Mouse (Mus musculus) intestine, postnatal 0 days (tissue): ENCODE results near the gene Sox4. TPM values are rescaled to one million over a fixed set of nuclear protein-coding genes. Genes with fewer than 3 reads are reported as not detected.

Experiments
- ATAC-seq: fragments of 200-750 bp; cut with Nextera tagmentation; 2 replicates; pipeline ENCODE4 v1.8.0; 2017; ENCODE audit warnings: mild to moderate bottlenecking, moderate TSS enrichment, moderate library complexity
- H3K27ac ChIP-seq: fragments of 300-500 bp; sonication (generic); 2 replicates; pipeline ENCODE4 v1.5.1; 2014; ENCODE audit warnings: mild to moderate bottlenecking, low read depth, low read length, moderate library complexity
- H3K27me3 ChIP-seq: fragments of 300-500 bp; sonication (generic); replicated peaks from 2 replicates; pipeline ENCODE4 v1.6.1; 2014; ENCODE audit warnings: low read length, mixed read lengths; ENCODE audit not compliant: control insufficient read depth, insufficient read depth
- H3K36me3 ChIP-seq: fragments of 300-500 bp; sonication (generic); 2 replicates; pipeline ENCODE4 v1.6.1; 2014; ENCODE audit warnings: mild to moderate bottlenecking, moderate library complexity; ENCODE audit not compliant: control insufficient read depth, insufficient read depth
- H3K4me1 ChIP-seq: fragments of 300-500 bp; sonication (generic); replicated peaks from 2 replicates; pipeline ENCODE4 v1.6.1; 2014; ENCODE audit warnings: antibody characterized with exemption, low read length, mixed read lengths; ENCODE audit not compliant: control insufficient read depth, insufficient read depth
- H3K4me2 ChIP-seq: fragments of 300-500 bp; sonication (generic); replicated peaks from 2 replicates; pipeline ENCODE4 v1.6.1; 2014; ENCODE audit warnings: low read depth, mild to moderate bottlenecking, moderate library complexity
- H3K4me3 ChIP-seq: fragments of 300-500 bp; sonication (generic); 2 replicates; pipeline ENCODE4 v1.5.1; 2014; ENCODE audit warnings: low read depth, low read length
- H3K9ac ChIP-seq: fragments of 300-500 bp; sonication (generic); 2 replicates; pipeline ENCODE4 v1.6.1; 2014; ENCODE audit warnings: mild to moderate bottlenecking, low read depth, low read length
- H3K9me3 ChIP-seq: fragments of 300-500 bp; sonication (generic); 2 replicates; pipeline ENCODE4 v1.6.1; 2016; ENCODE audit warnings: mixed run types; ENCODE audit not compliant: control insufficient read depth
- CTCF ChIP-seq: sonication (generic); IDR thresholded peaks from 2 replicates; pipeline ENCODE4 v1.5.1; 2016; ENCODE audit warnings: low read depth, mild to moderate bottlenecking, control low read depth, antibody characterized with exemption, moderate library complexity
- WGBS: fragments of 180-500 bp; shearing (Covaris S2); extraction: QIAGEN DNeasy Blood & Tissue Kit; methylation state at CpG from one replicate; pipeline ENCODE4 v1.1.7; 2014; 5-methylcytosine and 5-hydroxymethylcytosine counted together
- polyA plus RNA-seq: library from polyadenylated mRNA; unstranded; fragments of >200 nt; fragmentation: Nextera tagmentation; extraction: Ambion mirVana; gene quantifications from 2 replicates; pipeline ENCODE4 v1.2.1, GENCODE M21; 2015

Gene Sox4
- polyA plus RNA-seq, 1 experiment from 2014 or later = 18.4 TPM

DNA sequence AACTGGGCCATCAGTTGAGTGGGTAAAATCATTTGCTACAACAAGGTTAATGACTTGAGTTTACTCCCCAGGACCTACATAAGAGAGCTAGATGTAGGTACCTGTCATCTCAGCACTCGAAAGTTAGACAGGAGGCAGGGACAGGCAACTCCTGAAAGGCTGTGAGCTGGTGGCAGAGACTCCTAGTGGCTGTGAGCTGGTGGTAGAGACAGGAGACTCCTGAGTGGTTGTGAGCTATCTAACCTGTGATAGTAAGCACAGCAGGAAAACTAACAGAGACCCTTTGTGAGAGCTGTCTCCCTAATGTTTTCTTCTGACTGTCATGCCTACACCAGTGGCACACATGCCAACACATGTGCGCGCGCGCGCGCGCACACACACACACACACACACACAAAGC is 7.4 kb upstream of the Sox4 start:
- 99% methylated on average over 8 of the region's 8 CpGs for WGBS
- TF ChIP-seq CTCF = no peak
- H3K36me3 ChIP-seq = no peaks in the 10 kb centered on the region
- no peaks in the 10 kb centered on the region for H3K9me3 ChIP-seq
- ATAC-seq = no peak
- H3K27ac ChIP-seq = no peak overlapping the region
- no peak overlapping the region for H3K9ac ChIP-seq
- H3K4me1 ChIP-seq = no peaks in the 10 kb centered on the region
- H3K4me3 ChIP-seq = no peak overlapping the region
- no peaks in the 10 kb centered on the region for H3K27me3 ChIP-seq
- no peak overlapping the region for H3K4me2 ChIP-seq

DNA sequence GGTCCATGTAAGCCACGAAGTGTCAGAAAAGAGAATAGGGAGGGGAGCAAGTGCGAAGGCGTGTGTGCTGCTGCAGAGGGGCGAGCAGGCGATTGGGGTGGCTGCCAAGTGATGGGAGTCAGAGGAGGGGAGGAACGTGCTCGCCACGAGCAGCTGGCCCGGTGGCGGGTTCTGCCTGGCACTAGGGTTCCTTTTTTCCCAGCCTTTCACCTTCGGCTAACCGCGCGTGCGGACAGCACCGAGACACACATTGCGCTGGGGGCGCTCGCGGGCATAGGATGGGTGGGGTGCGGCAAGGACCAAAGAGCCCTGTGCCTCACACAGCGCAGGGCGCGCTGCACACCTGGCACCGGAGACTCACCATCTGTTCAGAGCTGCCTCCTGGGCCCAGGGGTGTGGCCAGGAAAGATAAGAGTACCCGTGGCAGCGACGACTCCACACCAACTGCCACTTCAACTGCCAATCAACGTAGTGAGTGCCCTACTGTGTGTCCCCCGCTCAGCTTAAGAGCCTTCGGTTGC is 6.0 kb upstream of the Sox4 start:
- no peaks in the 10 kb centered on the region for H3K27me3 ChIP-seq
- peak; percentile 91 for TF ChIP-seq CTCF
- H3K4me1 ChIP-seq = no peaks in the 10 kb centered on the region
- peak overlapping the region; percentile 65; the same call in 1 of the 2 replicates for H3K27ac ChIP-seq
- peak; percentile 90 for ATAC-seq
- peak overlapping the region; percentile 90 for H3K4me2 ChIP-seq
- H3K36me3 ChIP-seq = no peaks in the 10 kb centered on the region
- H3K4me3 ChIP-seq = peak overlapping the region; percentile 44
- H3K9me3 ChIP-seq = no peaks in the 10 kb centered on the region
- 1% methylated on average over 27 of the region's 31 CpGs for WGBS
- peak overlapping the region; percentile 35; the same call in 1 of the 2 replicates for H3K9ac ChIP-seq

DNA sequence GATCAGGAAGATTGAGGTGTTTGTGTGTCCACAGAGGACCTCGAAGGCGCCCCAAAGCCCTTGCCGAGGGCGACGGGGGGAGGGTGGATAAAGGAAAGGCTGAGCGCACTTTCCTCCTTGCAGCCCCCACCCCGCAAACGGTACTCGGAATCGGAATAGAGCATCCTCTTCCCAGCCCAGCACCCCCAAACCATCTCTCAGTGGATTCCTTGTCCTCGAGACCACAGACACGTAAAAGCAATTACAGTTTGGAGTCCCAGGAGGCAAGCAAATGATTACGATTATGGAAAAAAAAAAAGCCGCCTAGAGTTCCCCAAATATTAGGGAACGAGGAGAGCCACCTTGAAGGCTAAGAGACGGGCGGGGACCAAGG is 5.5 kb upstream of the Sox4 start:
- no peaks in the 10 kb centered on the region for H3K36me3 ChIP-seq
- no peaks in the 10 kb centered on the region for H3K4me1 ChIP-seq
- peak overlapping the region; percentile 44 for H3K4me3 ChIP-seq
- under 1% methylated on average over 17 of the region's 17 CpGs for WGBS
- H3K4me2 ChIP-seq = peak overlapping the region; percentile 90
- peak overlapping the region; percentile 65 for H3K27ac ChIP-seq
- no peak for ATAC-seq
- no peak for TF ChIP-seq CTCF
- peak overlapping the region; percentile 35 for H3K9ac ChIP-seq
- no peaks in the 10 kb centered on the region for H3K9me3 ChIP-seq
- no peaks in the 10 kb centered on the region for H3K27me3 ChIP-seq

DNA sequence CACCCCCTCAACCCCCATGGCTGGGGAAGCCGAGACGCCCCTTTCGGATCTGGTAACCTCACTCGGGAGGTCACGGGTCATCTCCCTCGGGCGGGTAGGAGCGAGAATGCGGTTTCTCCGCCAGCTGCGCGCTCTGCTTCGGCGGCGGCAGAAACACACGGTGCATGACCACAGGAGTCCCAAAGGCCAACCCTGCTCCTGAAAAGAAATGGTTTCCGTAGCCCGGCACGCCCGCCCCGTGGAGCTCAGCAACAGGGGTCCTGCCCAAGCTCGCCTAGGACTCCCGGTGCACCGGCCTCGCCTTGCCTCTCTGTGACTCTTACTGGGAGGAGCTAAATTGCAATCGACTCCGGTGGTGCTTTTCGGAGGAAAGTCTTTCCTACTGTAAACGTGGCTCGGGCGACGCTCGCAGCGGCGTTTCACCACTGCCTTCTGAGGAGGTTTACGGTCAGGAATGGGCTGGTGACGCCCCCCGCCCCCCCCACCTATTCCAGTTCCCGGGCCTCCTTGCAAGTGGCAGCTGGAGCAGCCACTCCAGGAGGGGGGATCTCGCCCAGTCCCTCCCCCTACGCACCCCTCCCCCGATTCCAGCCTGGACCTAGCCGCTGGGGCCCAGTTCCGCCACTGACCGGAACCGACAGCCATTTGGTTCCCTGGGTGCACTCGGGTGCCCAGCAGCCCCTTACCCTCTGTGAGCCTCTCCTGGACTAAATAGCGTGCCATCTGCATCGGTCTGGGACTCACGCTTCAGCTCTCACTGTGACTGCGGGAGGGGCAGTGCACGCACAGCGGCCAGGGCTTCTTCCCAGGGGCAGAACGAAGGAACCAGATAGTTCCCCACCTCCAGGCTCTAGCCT is 4.9 kb upstream of the Sox4 start:
- ATAC-seq = peak; percentile 59
- no peaks in the 10 kb centered on the region for H3K36me3 ChIP-seq
- H3K9me3 ChIP-seq = no peaks in the 10 kb centered on the region
- H3K4me2 ChIP-seq = peak overlapping the region; percentile 90
- peak overlapping the region; percentile 65 for H3K27ac ChIP-seq
- H3K9ac ChIP-seq = peak overlapping the region; percentile 35
- TF ChIP-seq CTCF = no peak
- H3K27me3 ChIP-seq = no peaks in the 10 kb centered on the region
- H3K4me3 ChIP-seq = peak overlapping the region; percentile 44
- WGBS = under 1% methylated on average over 53 of the region's 54 CpGs
- H3K4me1 ChIP-seq = no peaks in the 10 kb centered on the region

DNA sequence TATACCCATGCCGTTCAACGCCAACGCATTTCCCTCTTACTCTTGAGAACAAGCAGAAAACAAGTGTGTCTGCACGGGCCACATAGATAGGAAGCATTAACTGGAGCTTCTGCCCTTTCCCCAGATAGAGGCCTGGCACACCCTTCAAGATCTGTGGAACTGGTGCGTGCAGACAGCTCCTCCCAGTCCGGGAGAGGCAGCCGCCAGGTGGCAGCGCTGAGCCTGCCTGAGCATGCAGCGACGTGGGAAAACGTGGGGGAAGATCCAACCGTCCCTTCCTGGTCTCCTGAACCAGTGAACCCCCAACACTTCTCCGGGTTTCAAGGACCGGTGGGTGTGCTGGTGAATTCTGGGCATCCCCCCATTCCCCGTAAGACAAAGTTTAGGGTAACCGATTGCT is 4.3 kb upstream of the Sox4 start:
- Histone ChIP-seq H3K27me3 (no peaks in the 10 kb centered on the region), H3K9me3 (no peaks in the 10 kb centered on the region), H3K4me3 (peak overlapping the region; percentile 44), H3K4me2 (peak overlapping the region; percentile 90), H3K27ac (peak overlapping the region; percentile 65), H3K36me3 (no peaks in the 10 kb centered on the region), H3K9ac (peak overlapping the region; percentile 35), H3K4me1 (no peaks in the 10 kb centered on the region)
- TF ChIP-seq CTCF = peak; percentile 100
- peak; percentile 66 for ATAC-seq
- 2% methylated on average over 16 of the region's 16 CpGs for WGBS
